Mouse (Mus musculus): Measurements from ENCODE around the gene Agmo.

Gene Agmo

GRCm38 (mm10) chr12:37434466-37434865 lies 193.0 kb downstream of the Agmo start:
- no peak for ATAC-seq (ENCODE audit: low TSS enrichment)

GRCm38 (mm10) chr12:37442486-37443013 lies 201.1 kb downstream of the Agmo start:
- no peak for ATAC-seq (ENCODE audit: low TSS enrichment)

- no peak for ATAC-seq (ENCODE audit: low TSS enrichment)
These were observed 203.8 kb downstream of the Agmo start for GRCm38 (mm10) chr12:37445255-37445654.

DNA sequence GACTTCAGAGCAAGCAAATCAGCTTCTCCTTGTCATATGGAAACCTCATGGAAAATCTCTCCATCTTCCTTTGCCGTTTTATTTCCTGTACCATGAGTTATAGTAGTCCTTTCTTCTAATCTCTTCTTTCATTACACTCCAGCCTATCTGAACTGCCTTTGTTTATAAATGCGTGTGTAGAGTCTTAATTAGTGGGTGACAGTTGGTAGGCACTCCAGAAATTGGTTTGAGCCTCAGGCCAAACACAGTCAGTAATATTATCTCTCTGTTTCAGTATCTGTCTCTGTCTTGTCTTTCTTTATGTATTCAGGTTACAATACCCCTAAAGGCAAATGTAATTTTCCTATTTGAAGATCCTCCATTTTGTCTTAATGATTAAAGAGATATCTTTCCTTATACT lies 208.2 kb downstream of the Agmo start:
- ATAC-seq (ENCODE audit: low TSS enrichment): no peak

DNA sequence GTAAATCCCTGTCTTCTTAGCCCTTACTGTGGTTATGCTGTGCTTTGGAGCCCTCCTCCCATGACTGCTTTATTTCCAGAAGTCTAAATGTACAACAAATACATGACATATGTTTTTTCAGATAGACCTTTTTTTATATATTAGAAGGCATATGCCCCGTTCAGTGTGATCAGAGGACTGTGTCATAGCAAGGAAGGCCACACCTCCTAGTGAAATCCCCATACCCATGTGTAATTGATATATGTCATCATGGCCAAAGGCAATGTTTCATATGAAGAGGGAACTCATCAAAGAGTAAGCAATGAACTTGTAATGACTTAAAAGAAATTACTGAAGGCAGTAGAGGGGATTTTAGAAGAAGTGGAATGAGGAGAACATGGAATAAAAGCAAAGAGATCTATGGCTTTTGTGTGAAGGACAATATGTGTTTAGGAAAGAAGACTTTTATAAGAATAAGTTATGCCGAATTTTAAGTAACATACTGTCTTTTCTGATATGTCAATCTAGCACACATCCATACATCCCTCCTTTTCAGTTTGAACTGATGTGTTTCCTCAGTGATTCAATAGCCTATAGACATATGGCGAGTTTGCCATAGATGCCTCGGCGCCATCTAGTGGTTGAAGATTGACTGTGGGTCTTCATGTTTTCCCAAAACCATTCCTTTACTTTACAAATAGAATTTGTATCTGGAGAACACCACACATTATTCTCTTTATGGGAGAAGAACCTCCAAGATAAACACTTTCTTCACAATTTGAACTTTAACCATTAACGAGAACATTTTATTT lies 209.1 kb downstream of the Agmo start:
- ATAC-seq (ENCODE audit: low TSS enrichment): peak; percentile 91

GRCm38 (mm10) chr12:37471631-37472030 lies 230.2 kb downstream of the Agmo start:
- no peak for ATAC-seq (ENCODE audit: low TSS enrichment)

- ATAC-seq (ENCODE audit: low TSS enrichment): no peak
These were observed 235.4 kb downstream of the Agmo start for GRCm38 (mm10) chr12:37476849-37477248.

DNA sequence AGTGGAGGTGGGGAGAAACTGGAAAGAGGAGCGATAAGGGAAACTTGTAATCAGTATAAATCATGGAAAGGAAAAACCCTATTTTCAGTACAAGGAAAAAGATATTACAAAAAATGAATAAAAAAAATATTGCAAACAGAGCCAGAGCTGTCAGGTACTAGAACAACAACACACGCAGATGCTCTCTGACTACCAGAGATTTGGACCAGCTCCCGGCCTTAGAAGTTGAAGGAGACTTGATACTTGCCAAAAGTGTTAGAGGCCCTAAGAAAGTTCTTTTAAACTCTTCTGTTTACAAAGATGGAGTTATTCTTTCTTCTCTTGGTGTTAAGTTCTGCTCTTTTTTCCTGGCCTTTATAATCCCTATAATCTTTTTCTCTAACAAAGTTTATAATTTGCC lies 246.6 kb downstream of the Agmo start:
- ATAC-seq (ENCODE audit: low TSS enrichment): no peak

- ATAC-seq (ENCODE audit: low TSS enrichment): no peak
These were observed 257.4 kb downstream of the Agmo start for GRCm38 (mm10) chr12:37498871-37499270.

DNA sequence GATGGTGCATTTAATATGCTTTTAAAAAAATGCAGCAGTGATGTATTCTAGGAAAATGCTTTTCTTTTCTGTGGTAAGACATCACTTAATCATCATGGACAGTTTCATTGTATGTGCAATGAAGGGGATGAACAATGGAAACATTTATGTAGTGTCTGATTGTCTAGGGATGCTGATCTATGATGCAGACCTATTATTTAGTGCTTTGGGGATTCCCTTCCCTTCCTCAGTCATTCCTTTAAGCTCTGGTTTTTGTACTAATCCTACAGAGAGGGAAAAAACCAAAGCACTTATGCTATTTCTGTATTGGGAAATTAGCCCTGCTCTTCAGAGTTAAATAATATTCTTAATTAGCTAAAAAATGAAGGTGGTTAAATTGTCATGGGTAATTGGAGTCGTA lies 266.0 kb downstream of the Agmo start:
- ATAC-seq (ENCODE audit: low TSS enrichment): no peak

- ATAC-seq (ENCODE audit: low TSS enrichment): no peak
These were observed 266.4 kb downstream of the Agmo start for GRCm38 (mm10) chr12:37507826-37508225.

- ATAC-seq (ENCODE audit: low TSS enrichment): peak; percentile 99
These were observed 280.3 kb downstream of the Agmo start for GRCm38 (mm10) chr12:37521772-37522171.

DNA sequence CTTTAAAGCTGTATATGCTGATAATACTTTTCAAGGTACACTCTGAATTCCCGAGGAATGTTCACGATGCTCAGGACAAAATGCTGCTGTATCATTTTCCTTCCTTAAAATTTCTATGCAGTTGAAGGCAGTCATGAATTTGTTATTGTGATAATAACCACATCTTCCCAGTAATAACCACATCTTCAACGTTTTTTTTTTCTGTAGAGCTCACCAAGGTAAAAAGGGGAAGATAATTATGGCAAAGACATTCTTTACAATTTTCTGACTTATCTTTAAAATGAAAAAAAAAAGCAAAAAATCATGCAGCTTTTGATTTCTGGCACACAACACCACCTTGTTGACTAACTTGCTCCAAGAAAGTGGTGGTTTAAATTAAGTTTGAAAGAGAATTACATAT lies 283.2 kb downstream of the Agmo start:
- ATAC-seq (ENCODE audit: low TSS enrichment): no peak

GRCm38 (mm10) chr12:37540994-37541393 lies 299.6 kb downstream of the Agmo start:
- ATAC-seq (ENCODE audit: low TSS enrichment): no peak

DNA sequence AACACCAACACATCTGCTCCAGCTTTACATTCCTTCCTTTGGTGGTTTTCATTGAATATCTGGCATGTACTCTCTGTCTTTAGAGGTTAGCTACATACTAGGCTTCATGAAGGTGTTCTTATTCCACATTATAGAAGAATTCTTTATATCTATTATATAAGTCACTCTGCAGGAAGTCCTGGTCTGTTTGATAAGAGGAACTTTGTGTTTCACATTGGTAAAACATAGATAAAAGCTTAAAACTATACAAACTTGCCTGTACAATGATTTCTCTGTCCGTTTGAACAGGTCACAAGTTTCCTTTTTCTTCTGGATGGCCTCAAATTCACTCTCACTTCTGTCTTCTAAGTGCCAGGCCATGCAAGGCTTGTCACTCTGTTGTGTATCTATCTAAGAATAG lies 316.8 kb downstream of the Agmo start:
- no peak for ATAC-seq (ENCODE audit: low TSS enrichment)

DNA sequence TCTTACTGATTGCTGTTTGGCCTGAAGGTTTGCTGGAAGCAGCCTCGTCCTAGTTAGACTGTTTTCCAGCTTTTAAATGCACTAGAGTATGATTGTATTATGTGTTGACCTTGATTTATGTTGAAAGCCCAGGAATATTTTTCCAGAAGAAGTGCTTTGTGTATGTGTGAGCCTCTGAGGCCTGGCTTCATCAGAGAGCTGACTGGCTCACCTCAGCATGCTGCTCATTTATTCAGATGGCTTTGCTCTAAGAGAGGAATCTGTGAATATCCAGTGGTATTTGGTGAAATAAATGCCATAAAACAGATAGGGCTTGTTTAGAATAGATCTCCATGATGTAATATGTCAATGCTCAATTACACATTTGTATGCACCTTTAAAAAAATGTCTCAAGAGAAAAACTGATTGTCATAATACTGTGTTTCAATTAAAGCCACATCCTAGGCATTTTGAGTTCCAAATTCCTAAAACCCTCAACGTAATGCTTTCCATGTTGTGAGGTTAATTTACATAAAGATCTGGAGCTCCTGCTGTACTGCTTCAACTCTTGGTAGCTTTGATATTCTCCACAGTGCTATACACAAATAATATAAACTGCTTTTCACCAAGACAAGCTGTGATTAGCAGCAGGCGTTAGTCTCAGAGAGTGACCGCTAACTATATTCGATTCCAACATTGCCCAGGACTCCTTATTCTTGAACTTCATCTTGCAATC lies 324.6 kb downstream of the Agmo start:
- ATAC-seq (ENCODE audit: low TSS enrichment): no peak

DNA sequence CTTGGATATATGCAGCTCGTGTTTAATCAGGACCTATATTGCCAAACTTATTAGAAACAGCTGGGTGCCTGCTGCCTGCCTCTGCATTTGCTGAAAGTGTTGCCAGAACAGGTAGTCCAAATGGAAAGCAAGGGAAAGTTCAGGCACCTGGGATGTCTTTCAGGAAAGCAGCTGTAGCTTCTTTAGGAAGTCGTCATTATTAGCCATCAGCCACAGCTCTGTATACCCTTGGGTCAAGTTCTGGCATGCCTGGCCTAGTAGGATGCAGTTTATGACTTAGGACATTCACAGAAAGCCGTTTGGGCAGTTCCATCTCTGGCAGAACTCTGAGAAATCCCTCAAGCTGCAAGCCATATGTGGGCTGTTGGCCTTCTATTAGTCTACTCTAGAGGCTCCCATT lies 330.5 kb downstream of the Agmo start:
- no peak for ATAC-seq (ENCODE audit: low TSS enrichment)

GRCm38 (mm10) chr12:37582777-37583176 lies 341.3 kb downstream of the Agmo start:
- peak; percentile 85 for ATAC-seq (ENCODE audit: low TSS enrichment)

DNA sequence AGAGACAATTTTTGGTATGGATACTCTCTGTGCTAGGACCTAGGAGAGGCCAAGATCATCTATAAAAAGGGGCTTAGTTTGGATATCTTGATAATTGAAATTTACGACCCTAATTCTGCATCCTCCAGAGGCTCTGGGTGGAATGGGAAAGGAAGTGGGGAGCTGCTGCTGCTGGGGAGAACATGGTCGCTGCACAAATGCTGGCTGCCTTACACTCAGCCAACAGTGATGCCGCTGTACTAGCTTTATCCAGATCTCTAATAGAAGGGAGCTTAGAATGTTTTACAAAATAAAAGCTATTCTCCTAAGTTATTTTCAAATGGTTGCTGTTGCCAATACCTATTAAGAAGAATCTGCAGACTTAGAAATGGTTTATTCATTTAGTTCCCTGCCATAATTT lies 351.4 kb downstream of the Agmo start:
- ATAC-seq (ENCODE audit: low TSS enrichment): peak; percentile 38; the same call in 1 of the 2 replicates

GRCm38 (mm10) chr12:37612837-37613236 lies 371.4 kb downstream of the Agmo start:
- no peak for ATAC-seq (ENCODE audit: low TSS enrichment)

GRCm38 (mm10) chr12:37614769-37615168 lies 373.3 kb downstream of the Agmo start:
- no peak for ATAC-seq (ENCODE audit: low TSS enrichment)

DNA sequence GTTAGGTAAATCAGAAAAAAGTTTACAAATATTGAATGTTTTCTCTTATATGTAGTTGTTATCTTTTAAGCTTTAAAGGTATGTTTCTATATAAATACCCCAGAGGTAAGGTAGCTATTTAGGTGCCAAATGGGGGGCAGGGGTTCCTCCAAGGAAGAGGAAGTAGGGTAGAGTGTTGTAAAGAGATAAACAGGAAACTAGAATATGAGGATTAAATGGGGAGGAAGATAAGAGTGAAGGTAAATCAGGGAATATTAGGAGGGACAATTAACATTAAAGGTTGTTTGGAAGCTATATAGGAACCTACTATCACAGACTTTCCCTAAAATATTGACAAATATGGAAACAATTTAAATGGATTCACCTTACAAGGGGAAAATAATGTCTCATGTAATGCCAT lies 382.6 kb downstream of the Agmo start:
- ATAC-seq (ENCODE audit: low TSS enrichment): no peak

Measured in frontal cortex, adult (tissue).